Mouse (Mus musculus): ENCODE measurements at regions not wholly inside any gene's neighbourhood (a gene's known extent, or its start where the extent isn't known, plus 50 kb on each side); places are given as distances from the start of the nearest gene placed in this dataset.

DNA sequence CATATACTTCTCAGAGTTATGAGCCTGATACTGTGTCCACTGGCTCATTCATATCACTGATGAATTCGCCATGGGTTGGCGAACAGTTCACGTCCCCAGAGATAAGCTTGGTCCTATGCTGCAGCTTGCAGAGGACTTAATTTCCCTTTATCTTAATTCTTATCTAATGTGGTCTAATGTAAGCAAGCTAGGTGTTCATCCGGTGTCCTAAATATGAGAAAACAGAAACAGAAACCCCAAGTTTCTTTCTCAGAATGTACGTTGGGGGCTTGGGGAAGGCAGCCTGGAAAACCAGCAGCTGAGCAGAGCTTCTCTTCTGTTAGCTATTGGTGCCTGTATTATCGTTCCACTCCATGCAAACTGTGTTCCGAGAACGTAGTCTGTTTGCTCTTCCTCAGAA is 170.1 kb downstream of the 1700064H15Rik start:
- no peak overlapping the region for H3K4me2 ChIP-seq (ENCODE audit: low read depth)
- no peaks in the 10 kb centered on the region for H3K27me3 ChIP-seq (ENCODE audit: control insufficient read depth, insufficient read depth, insufficient read length)
- H3K36me3 ChIP-seq (ENCODE audit: control insufficient read depth, insufficient read depth), result no peaks in the 10 kb centered on the region
- no peak for TF ChIP-seq TCF12 (IDR thresholded peaks at IDR 0.05; ENCODE audit: insufficient read depth, poor library complexity, severe bottlenecking)
- TF ChIP-seq MYOG (IDR thresholded peaks at IDR 0.05; ENCODE audit: control insufficient read depth in 1 of 3, insufficient read depth in 1 of 3, insufficient read length in 2 of 3, low read depth in 2 of 3), result no peak
- TF ChIP-seq CEBPB (IDR thresholded peaks at IDR 0.05; ENCODE audit: insufficient read depth, poor library complexity, severe bottlenecking), result no peak
- no peak for TF ChIP-seq POLR2AphosphoS2 (IDR thresholded peaks at IDR 0.05; ENCODE audit: insufficient read length, low read depth)
- no peak for TF ChIP-seq POLR2A (IDR thresholded peaks at IDR 0.05; ENCODE audit: insufficient read length, low read depth)
- no peak for TF ChIP-seq E2F4 (IDR thresholded peaks at IDR 0.05; ENCODE audit: insufficient read depth)
- TF ChIP-seq TCF3 (IDR thresholded peaks at IDR 0.05; ENCODE audit: insufficient read length, low read depth), result no peak
- no peak for TF ChIP-seq SRF (IDR thresholded peaks at IDR 0.05; ENCODE audit: control insufficient read depth, insufficient read length, low read depth)
- TF ChIP-seq MAX (IDR thresholded peaks at IDR 0.05; ENCODE audit: low read depth), result no peak
- TF ChIP-seq REST (IDR thresholded peaks at IDR 0.05; ENCODE audit: insufficient read depth, insufficient read length), result no peak
- TF ChIP-seq USF1 (IDR thresholded peaks at IDR 0.05; ENCODE audit: low read depth), result no peak
- TF ChIP-seq MYOD1 (IDR thresholded peaks at IDR 0.05; ENCODE audit: control insufficient read depth in 1 of 3, insufficient read length in 2 of 3, low read depth in 2 of 3), result no peak
- H3ac ChIP-seq (ENCODE audit: control insufficient read depth, insufficient read length), result no peak overlapping the region
- H3K79me2 ChIP-seq (ENCODE audit: control insufficient read depth, insufficient read depth), result no peaks in the 10 kb centered on the region
- H3K4me3 ChIP-seq, result no peak overlapping the region

DNA sequence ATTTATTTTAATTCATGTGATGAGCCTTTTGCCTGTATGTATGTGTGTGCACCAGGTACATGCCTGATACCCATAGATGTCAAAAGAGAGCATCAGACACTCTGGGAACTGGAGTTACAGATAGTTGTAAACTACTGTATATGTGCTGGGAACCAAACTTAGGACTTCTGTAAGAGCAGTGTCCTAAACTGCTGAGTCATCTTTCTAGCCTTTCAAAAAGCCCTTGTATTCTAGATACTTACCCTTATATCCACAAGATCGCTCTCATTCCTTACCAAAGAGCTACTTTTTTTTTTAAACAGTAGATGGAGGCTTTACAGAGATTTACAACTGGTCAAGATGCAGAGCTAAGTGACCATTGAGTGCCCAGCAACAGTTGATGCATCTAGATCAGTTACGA is 171.0 kb downstream of the 1700064H15Rik start:
- Histone ChIP-seq H3K4me2 (ENCODE audit: low read depth) (no peak overlapping the region), H3K4me3 (no peak overlapping the region), H3K36me3 (ENCODE audit: control insufficient read depth, insufficient read depth) (no peaks in the 10 kb centered on the region), H3K27me3 (ENCODE audit: control insufficient read depth, insufficient read depth, insufficient read length) (no peaks in the 10 kb centered on the region), H3K79me2 (ENCODE audit: control insufficient read depth, insufficient read depth) (no peaks in the 10 kb centered on the region), H3ac (ENCODE audit: control insufficient read depth, insufficient read length) (no peak overlapping the region)
- TF ChIP-seq SRF (IDR thresholded peaks at IDR 0.05; ENCODE audit: control insufficient read depth, insufficient read length, low read depth), result no peak
- TF ChIP-seq MYOG (IDR thresholded peaks at IDR 0.05; ENCODE audit: control insufficient read depth in 1 of 3, insufficient read depth in 1 of 3, insufficient read length in 2 of 3, low read depth in 2 of 3), result no peak
- no peak for TF ChIP-seq USF1 (IDR thresholded peaks at IDR 0.05; ENCODE audit: low read depth)
- TF ChIP-seq CEBPB (IDR thresholded peaks at IDR 0.05; ENCODE audit: insufficient read depth, poor library complexity, severe bottlenecking), result no peak
- TF ChIP-seq MYOD1 (IDR thresholded peaks at IDR 0.05; ENCODE audit: control insufficient read depth in 1 of 3, insufficient read length in 2 of 3, low read depth in 2 of 3), result no peak
- TF ChIP-seq E2F4 (IDR thresholded peaks at IDR 0.05; ENCODE audit: insufficient read depth), result no peak
- no peak for TF ChIP-seq POLR2AphosphoS2 (IDR thresholded peaks at IDR 0.05; ENCODE audit: insufficient read length, low read depth)

DNA sequence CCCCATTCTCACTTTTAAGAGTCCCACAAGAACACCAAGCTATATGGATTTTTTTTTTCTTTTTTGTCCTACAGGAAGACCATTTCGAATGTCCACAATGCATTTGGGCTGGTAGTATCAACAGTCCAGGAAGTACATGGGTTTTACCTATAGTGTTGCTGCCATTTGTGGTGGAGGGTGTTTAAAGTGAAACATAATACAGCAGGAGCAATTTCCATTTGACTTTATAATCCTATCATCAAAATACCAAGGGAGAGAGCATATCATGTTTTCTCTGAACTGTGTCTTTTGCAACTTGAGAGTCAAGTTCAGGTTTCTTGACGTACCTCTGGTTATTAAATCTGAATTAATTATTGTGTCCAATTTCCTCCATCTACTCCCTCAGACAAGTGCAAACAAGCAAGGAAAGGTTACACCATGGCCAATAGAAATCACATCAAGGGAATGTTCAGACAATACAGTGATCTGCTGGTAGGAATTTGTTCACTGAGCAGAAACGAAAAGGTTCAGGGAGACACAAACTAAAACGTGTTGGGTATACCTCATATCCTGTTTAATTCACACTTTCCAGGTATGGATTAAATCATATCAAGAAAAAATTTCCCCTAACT is 172.5 kb downstream of the 1700064H15Rik start:
- H3K27me3 ChIP-seq (ENCODE audit: control insufficient read depth, insufficient read depth, insufficient read length), result no peaks in the 10 kb centered on the region
- H3K4me2 ChIP-seq (ENCODE audit: low read depth), result no peak overlapping the region
- no peaks in the 10 kb centered on the region for H3K79me2 ChIP-seq (ENCODE audit: control insufficient read depth, insufficient read depth)
- no peak overlapping the region for H3ac ChIP-seq (ENCODE audit: control insufficient read depth, insufficient read length)
- H3K4me3 ChIP-seq, result no peak overlapping the region
- no peaks in the 10 kb centered on the region for H3K36me3 ChIP-seq (ENCODE audit: control insufficient read depth, insufficient read depth)
- TF ChIP-seq MYOD1 (IDR thresholded peaks at IDR 0.05; ENCODE audit: control insufficient read depth in 1 of 3, insufficient read length in 2 of 3, low read depth in 2 of 3), result no peak

DNA sequence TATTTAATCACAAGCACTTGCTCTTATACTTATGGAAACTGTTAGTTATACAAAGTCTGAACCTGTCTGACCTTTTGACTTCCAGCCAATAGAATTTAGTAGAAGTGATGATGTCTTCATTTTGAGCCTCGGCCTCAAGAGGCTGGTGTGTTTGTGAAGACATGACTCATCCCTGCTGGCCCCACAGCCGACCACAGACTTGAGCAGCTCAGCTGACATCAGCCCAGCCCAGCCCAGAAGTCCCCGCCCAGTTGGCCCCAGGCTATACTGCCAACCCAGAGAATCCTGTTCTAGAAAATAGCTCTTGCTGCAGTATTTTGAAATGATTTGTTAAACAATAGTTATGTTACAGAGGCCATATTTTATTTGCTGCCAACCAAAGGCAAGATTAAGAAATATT is 177.5 kb downstream of the 1700064H15Rik start:
- Histone ChIP-seq H3ac (ENCODE audit: control insufficient read depth, insufficient read length) (no peak overlapping the region), H3K36me3 (ENCODE audit: control insufficient read depth, insufficient read depth) (no peaks in the 10 kb centered on the region), H3K79me2 (ENCODE audit: control insufficient read depth, insufficient read depth) (no peaks in the 10 kb centered on the region), H3K27me3 (ENCODE audit: control insufficient read depth, insufficient read depth, insufficient read length) (no peaks in the 10 kb centered on the region), H3K4me3 (no peak overlapping the region), H3K4me2 (ENCODE audit: low read depth) (peak overlapping the region; percentile 37)
- TF ChIP-seq POLR2A (IDR thresholded peaks at IDR 0.05; ENCODE audit: insufficient read length, low read depth) (no peak), MAX (IDR thresholded peaks at IDR 0.05; ENCODE audit: low read depth) (no peak), MYOG (IDR thresholded peaks at IDR 0.05; ENCODE audit: control insufficient read depth in 1 of 3, insufficient read depth in 1 of 3, insufficient read length in 2 of 3, low read depth in 2 of 3) (peak in 1 of 3 experiments; percentile 62), CEBPB (IDR thresholded peaks at IDR 0.05; ENCODE audit: insufficient read depth, poor library complexity, severe bottlenecking) (0 out of 2 replicates have a peak, but pooled peaks have one; percentile 13), TCF3 (IDR thresholded peaks at IDR 0.05; ENCODE audit: insufficient read length, low read depth) (no peak), E2F4 (IDR thresholded peaks at IDR 0.05; ENCODE audit: insufficient read depth) (no peak), MYOD1 (IDR thresholded peaks at IDR 0.05; ENCODE audit: control insufficient read depth in 1 of 3, insufficient read length in 2 of 3, low read depth in 2 of 3) (peak in 2 of 3 experiments; percentile 24 to 33), REST (IDR thresholded peaks at IDR 0.05; ENCODE audit: insufficient read depth, insufficient read length) (no peak), TCF12 (IDR thresholded peaks at IDR 0.05; ENCODE audit: insufficient read depth, poor library complexity, severe bottlenecking) (no peak), SRF (IDR thresholded peaks at IDR 0.05; ENCODE audit: control insufficient read depth, insufficient read length, low read depth) (no peak), USF1 (IDR thresholded peaks at IDR 0.05; ENCODE audit: low read depth) (peak; percentile 17), POLR2AphosphoS2 (IDR thresholded peaks at IDR 0.05; ENCODE audit: insufficient read length, low read depth) (no peak)

GRCm38 (mm10) chr3:19448931-19449330 is 179.5 kb downstream of the 1700064H15Rik start:
- no peaks in the 10 kb centered on the region for H3K36me3 ChIP-seq (ENCODE audit: control insufficient read depth, insufficient read depth)
- TF ChIP-seq TCF12 (IDR thresholded peaks at IDR 0.05; ENCODE audit: insufficient read depth, poor library complexity, severe bottlenecking) (no peak), CEBPB (IDR thresholded peaks at IDR 0.05; ENCODE audit: insufficient read depth, poor library complexity, severe bottlenecking) (no peak), POLR2A (IDR thresholded peaks at IDR 0.05; ENCODE audit: insufficient read length, low read depth) (no peak), TCF3 (IDR thresholded peaks at IDR 0.05; ENCODE audit: insufficient read length, low read depth) (no peak), MYOD1 (IDR thresholded peaks at IDR 0.05; ENCODE audit: control insufficient read depth in 1 of 3, insufficient read length in 2 of 3, low read depth in 2 of 3) (no peak), SRF (IDR thresholded peaks at IDR 0.05; ENCODE audit: control insufficient read depth, insufficient read length, low read depth) (no peak), MAX (IDR thresholded peaks at IDR 0.05; ENCODE audit: low read depth) (no peak), REST (IDR thresholded peaks at IDR 0.05; ENCODE audit: insufficient read depth, insufficient read length) (no peak), E2F4 (IDR thresholded peaks at IDR 0.05; ENCODE audit: insufficient read depth) (no peak), USF1 (IDR thresholded peaks at IDR 0.05; ENCODE audit: low read depth) (no peak), MYOG (IDR thresholded peaks at IDR 0.05; ENCODE audit: control insufficient read depth in 1 of 3, insufficient read depth in 1 of 3, insufficient read length in 2 of 3, low read depth in 2 of 3) (no peak), POLR2AphosphoS2 (IDR thresholded peaks at IDR 0.05; ENCODE audit: insufficient read length, low read depth) (no peak)

More at GRCm38 (mm10) chr3:19448931-19449330, 179.5 kb downstream of the 1700064H15Rik start:
- Histone ChIP-seq H3K4me3 (no peak overlapping the region), H3K4me2 (ENCODE audit: low read depth) (no peak overlapping the region), H3K79me2 (ENCODE audit: control insufficient read depth, insufficient read depth) (no peaks in the 10 kb centered on the region), H3ac (ENCODE audit: control insufficient read depth, insufficient read length) (no peak overlapping the region), H3K27me3 (ENCODE audit: control insufficient read depth, insufficient read depth, insufficient read length) (no peaks in the 10 kb centered on the region)
